Mouse (Mus musculus): ENCODE data around the gene Tmem39a. TPM values are rescaled to one million over a fixed set of nuclear protein-coding genes. Genes with fewer than 3 reads are reported as not detected.

Gene Tmem39a
- polyA plus RNA-seq, 1 experiment: 63.0 TPM

GRCm38 (mm10) chr16:38568192-38568591 lies 9.7 kb downstream of the Tmem39a start:
- 88% methylated on average over 5 of the region's 5 CpGs for WGBS

GRCm38 (mm10) chr16:38571481-38571880 lies 13.0 kb downstream of the Tmem39a start:
- H3K4me3 ChIP-seq (replicated peaks; ENCODE audit: insufficient read depth, low read depth, low read length): no peak overlapping the region
- no peaks in the 10 kb centered on the region for H3K27me3 ChIP-seq (ENCODE audit: control insufficient read depth, insufficient read depth, low read length)
- TF ChIP-seq POLR2A (IDR thresholded peaks at IDR 0.05; ENCODE audit: borderline replicate concordance, insufficient read depth, low read length): no peak
- TF ChIP-seq CTCF (IDR thresholded peaks at IDR 0.05; ENCODE audit: borderline replicate concordance, insufficient read depth, low read depth, low read length): no peak
- DNase-seq: no peak
- WGBS: 95% methylated on average over 3 of the region's 3 CpGs
- H3K27ac ChIP-seq (ENCODE audit: insufficient read depth, low read length): no peak overlapping the region
- H3K4me1 ChIP-seq (ENCODE audit: control insufficient read depth, insufficient read depth, low read length): no peaks in the 10 kb centered on the region

More at GRCm38 (mm10) chr16:38568192-38568591, 9.7 kb downstream of the Tmem39a start:
- no peaks in the 10 kb centered on the region for H3K4me1 ChIP-seq (ENCODE audit: control insufficient read depth, insufficient read depth, low read length)
- TF ChIP-seq CTCF (IDR thresholded peaks at IDR 0.05; ENCODE audit: borderline replicate concordance, insufficient read depth, low read depth, low read length): no peak
- DNase-seq: no peak
- no peak overlapping the region for H3K27ac ChIP-seq (ENCODE audit: insufficient read depth, low read length)
- H3K4me3 ChIP-seq (replicated peaks; ENCODE audit: insufficient read depth, low read depth, low read length): no peak overlapping the region
- H3K27me3 ChIP-seq (ENCODE audit: control insufficient read depth, insufficient read depth, low read length): no peaks in the 10 kb centered on the region

- Histone ChIP-seq H3K4me1 (ENCODE audit: control insufficient read depth, insufficient read depth, low read length) (no peaks in the 10 kb centered on the region), H3K27me3 (ENCODE audit: control insufficient read depth, insufficient read depth, low read length) (no peaks in the 10 kb centered on the region)
- DNase-seq: no peak
These were observed 26.3 kb downstream of the Tmem39a start for GRCm38 (mm10) chr16:38584761-38585160.

GRCm38 (mm10) chr16:38585186-38585585 lies 26.7 kb downstream of the Tmem39a start:
- TF ChIP-seq POLR2A (IDR thresholded peaks at IDR 0.05; ENCODE audit: borderline replicate concordance, insufficient read depth, low read length): no peak
- no peak overlapping the region for H3K4me3 ChIP-seq (replicated peaks; ENCODE audit: insufficient read depth, low read depth, low read length)
- whole genome bisulfite sequencing: 95% methylated on average over 5 of the region's 5 CpGs

More at GRCm38 (mm10) chr16:38584761-38585160, 26.3 kb downstream of the Tmem39a start:
- no peak overlapping the region for H3K27ac ChIP-seq (ENCODE audit: insufficient read depth, low read length)
- H3K4me3 ChIP-seq (replicated peaks; ENCODE audit: insufficient read depth, low read depth, low read length): no peak overlapping the region
- TF ChIP-seq POLR2A (IDR thresholded peaks at IDR 0.05; ENCODE audit: borderline replicate concordance, insufficient read depth, low read length) (no peak), CTCF (IDR thresholded peaks at IDR 0.05; ENCODE audit: borderline replicate concordance, insufficient read depth, low read depth, low read length) (no peak)
- WGBS: 90% methylated on average over 7 of the region's 7 CpGs

GRCm38 (mm10) chr16:38587163-38587562 lies 28.7 kb downstream of the Tmem39a start:
- no peaks in the 10 kb centered on the region for H3K4me1 ChIP-seq (ENCODE audit: control insufficient read depth, insufficient read depth, low read length)
- TF ChIP-seq CTCF (IDR thresholded peaks at IDR 0.05; ENCODE audit: borderline replicate concordance, insufficient read depth, low read depth, low read length): no peak
- no peak for TF ChIP-seq POLR2A (IDR thresholded peaks at IDR 0.05; ENCODE audit: borderline replicate concordance, insufficient read depth, low read length)
- no peak overlapping the region for H3K27ac ChIP-seq (ENCODE audit: insufficient read depth, low read length)
- no peaks in the 10 kb centered on the region for H3K27me3 ChIP-seq (ENCODE audit: control insufficient read depth, insufficient read depth, low read length)
- 91% methylated on average over 5 of the region's 5 CpGs for WGBS
- no peak overlapping the region for H3K4me3 ChIP-seq (replicated peaks; ENCODE audit: insufficient read depth, low read depth, low read length)
- no peak for DNase-seq

More at GRCm38 (mm10) chr16:38585186-38585585, 26.7 kb downstream of the Tmem39a start:
- Histone ChIP-seq H3K27ac (ENCODE audit: insufficient read depth, low read length) (no peak overlapping the region), H3K4me1 (ENCODE audit: control insufficient read depth, insufficient read depth, low read length) (no peaks in the 10 kb centered on the region), H3K27me3 (ENCODE audit: control insufficient read depth, insufficient read depth, low read length) (no peaks in the 10 kb centered on the region)
- no peak for DNase-seq

GRCm38 (mm10) chr16:38587572-38587971 lies 29.1 kb downstream of the Tmem39a start:
- no peak for DNase-seq
- no peak overlapping the region for H3K27ac ChIP-seq (ENCODE audit: insufficient read depth, low read length)
- 70% methylated on average over 4 of the region's 4 CpGs for WGBS
- H3K4me3 ChIP-seq (replicated peaks; ENCODE audit: insufficient read depth, low read depth, low read length): no peak overlapping the region
- TF ChIP-seq POLR2A (IDR thresholded peaks at IDR 0.05; ENCODE audit: borderline replicate concordance, insufficient read depth, low read length): no peak
- no peak for TF ChIP-seq CTCF (IDR thresholded peaks at IDR 0.05; ENCODE audit: borderline replicate concordance, insufficient read depth, low read depth, low read length)
- no peaks in the 10 kb centered on the region for H3K27me3 ChIP-seq (ENCODE audit: control insufficient read depth, insufficient read depth, low read length)
- no peaks in the 10 kb centered on the region for H3K4me1 ChIP-seq (ENCODE audit: control insufficient read depth, insufficient read depth, low read length)

GRCm38 (mm10) chr16:38591506-38591905 lies 33.0 kb downstream of the Tmem39a start:
- no peak overlapping the region for H3K27ac ChIP-seq (ENCODE audit: insufficient read depth, low read length)
- TF ChIP-seq POLR2A (IDR thresholded peaks at IDR 0.05; ENCODE audit: borderline replicate concordance, insufficient read depth, low read length) (no peak), CTCF (IDR thresholded peaks at IDR 0.05; ENCODE audit: borderline replicate concordance, insufficient read depth, low read depth, low read length) (no peak)
- H3K27me3 ChIP-seq (ENCODE audit: control insufficient read depth, insufficient read depth, low read length): no peaks in the 10 kb centered on the region
- WGBS: 73% methylated on average over 3 of the region's 3 CpGs
- H3K4me1 ChIP-seq (ENCODE audit: control insufficient read depth, insufficient read depth, low read length): no peaks in the 10 kb centered on the region
- DNase-seq: no peak
- H3K4me3 ChIP-seq (replicated peaks; ENCODE audit: insufficient read depth, low read depth, low read length): no peak overlapping the region

- WGBS: 87% methylated on average over 12 of the region's 12 CpGs
- TF ChIP-seq POLR2A (IDR thresholded peaks at IDR 0.05; ENCODE audit: borderline replicate concordance, insufficient read depth, low read length): no peak
- no peak for TF ChIP-seq CTCF (IDR thresholded peaks at IDR 0.05; ENCODE audit: borderline replicate concordance, insufficient read depth, low read depth, low read length)
- no peaks in the 10 kb centered on the region for H3K4me1 ChIP-seq (ENCODE audit: control insufficient read depth, insufficient read depth, low read length)
- no peak for DNase-seq
- no peak overlapping the region for H3K27ac ChIP-seq (ENCODE audit: insufficient read depth, low read length)
- H3K27me3 ChIP-seq (ENCODE audit: control insufficient read depth, insufficient read depth, low read length): no peaks in the 10 kb centered on the region
- H3K4me3 ChIP-seq (replicated peaks; ENCODE audit: insufficient read depth, low read depth, low read length): no peak overlapping the region
These were observed 33.7 kb downstream of the Tmem39a start for GRCm38 (mm10) chr16:38592026-38592678.

Measured in cerebellum, adult 2 months (tissue).